Mouse (Mus musculus): Measurements from ENCODE around the gene Gm43738. TPM values are rescaled to one million over a fixed set of nuclear protein-coding genes. Genes with fewer than 3 reads are reported as not detected.
"Not testable (repeated sequence)": the region's sequence is repeated elsewhere in the genome, so short reads cannot be mapped to it uniquely, and the experiment has no call there.

Gene Gm43738
- polyA plus RNA-seq, 1 experiment from 2014 or later, result not detected

- no peak for DNase-seq (ENCODE audit: low spot score)
Measured at GRCm38 (mm10) chr3:89102495-89103290, 1.8 kb upstream of the Gm43738 start.

GRCm38 (mm10) chr3:89101812-89102494 lies 1.1 kb upstream of the Gm43738 start, which contains the start of gene Fdps:
TSS of gene Fdps (minus strand) at chr3:89101959.
- DNase-seq (ENCODE audit: low spot score), result peak; percentile 98

GRCm38 (mm10) chr3:89101459-89101811 lies 536 bp upstream of the Gm43738 start:
- no peak for DNase-seq (ENCODE audit: low spot score)

- no peak for DNase-seq (ENCODE audit: low spot score)
Measured at GRCm38 (mm10) chr3:89094021-89094420, 6.9 kb downstream of the Gm43738 start.

GRCm38 (mm10) chr3:89093175-89093574 lies 7.7 kb downstream of the Gm43738 start, which contains the start of gene Rusc1:
TSS of gene Rusc1 (minus strand) at chr3:89093311.
- DNase-seq (ENCODE audit: low spot score), result peak; percentile 42

GRCm38 (mm10) chr3:89092509-89093090 lies 8.3 kb downstream of the Gm43738 start:
- DNase-seq (ENCODE audit: low spot score), result no peak

- DNase-seq (ENCODE audit: low spot score), result no peak
Measured at GRCm38 (mm10) chr3:89091811-89092508, 8.9 kb downstream of the Gm43738 start.

- peak; percentile 80 for DNase-seq (ENCODE audit: low spot score)
Measured at GRCm38 (mm10) chr3:89090694-89091655, 9.9 kb downstream of the Gm43738 start.

- peak; percentile 90 for DNase-seq (ENCODE audit: low spot score)
Measured at GRCm38 (mm10) chr3:89089882-89090591, 10.9 kb downstream of the Gm43738 start.

- DNase-seq (ENCODE audit: low spot score), result no peak
Measured at GRCm38 (mm10) chr3:89088974-89089373, 11.9 kb downstream of the Gm43738 start.

- DNase-seq (ENCODE audit: low spot score), result peak; percentile 84
Measured at GRCm38 (mm10) chr3:89087338-89088110, 13.4 kb downstream of the Gm43738 start.

- DNase-seq (ENCODE audit: low spot score), result no peak
Measured at GRCm38 (mm10) chr3:89084654-89085190, 16.2 kb downstream of the Gm43738 start.

GRCm38 (mm10) chr3:89084133-89084532 lies 16.8 kb downstream of the Gm43738 start:
- no peak for DNase-seq (ENCODE audit: low spot score)

- not testable (repeated sequence) for DNase-seq (ENCODE audit: low spot score)
Measured at GRCm38 (mm10) chr3:89082287-89082686, 18.6 kb downstream of the Gm43738 start.

- DNase-seq (ENCODE audit: low spot score), result no peak
Measured at GRCm38 (mm10) chr3:89077383-89077782, 23.5 kb downstream of the Gm43738 start.

GRCm38 (mm10) chr3:89067265-89067664 lies 33.6 kb downstream of the Gm43738 start:
- no peak for DNase-seq (ENCODE audit: low spot score)

GRCm38 (mm10) chr3:89061696-89062095 lies 39.2 kb downstream of the Gm43738 start:
- no peak for DNase-seq (ENCODE audit: low spot score)

- DNase-seq (ENCODE audit: low spot score), result peak; percentile 43
Measured at GRCm38 (mm10) chr3:89058783-89059182, 42.1 kb downstream of the Gm43738 start.

- DNase-seq (ENCODE audit: low spot score), result no peak
Measured at GRCm38 (mm10) chr3:89058361-89058760, 42.5 kb downstream of the Gm43738 start.

Data from thymus, postnatal 0 days (tissue).